Mouse (Mus musculus) frontal cortex, postnatal 10 days (tissue): ENCODE data around the gene Gm20388.

ENCODE experiments used
- DNase-seq, 2 experiments: peaks; one replicate each; pipeline ENCODE4 v3.0.0; 2022; ENCODE audit warnings: low spot score in 2 of 2, mixed read lengths in 1 of 2

Gm20388 gene

GRCm38 (mm10) chr8:121875517-121875916 lies 1964.9 kb downstream of the Gm20388 start:
- no peak for DNase-seq

- no peak for DNase-seq
Measured at GRCm38 (mm10) chr8:121877212-121877611, 1966.6 kb downstream of the Gm20388 start.

- DNase-seq: no peak
Measured at GRCm38 (mm10) chr8:121877828-121878480, 1967.3 kb downstream of the Gm20388 start.

GRCm38 (mm10) chr8:121879712-121880111 lies 1969.1 kb downstream of the Gm20388 start:
- DNase-seq: no peak

- DNase-seq: no peak
Measured at GRCm38 (mm10) chr8:121880818-121881217, 1970.2 kb downstream of the Gm20388 start.

- no peak for DNase-seq
Measured at GRCm38 (mm10) chr8:121881921-121882320, 1971.3 kb downstream of the Gm20388 start.

GRCm38 (mm10) chr8:121884181-121884580 lies 1973.5 kb downstream of the Gm20388 start:
- no peak for DNase-seq

- no peak for DNase-seq
Measured at GRCm38 (mm10) chr8:121885001-121885400, 1974.4 kb downstream of the Gm20388 start.

- no peak for DNase-seq
Measured at GRCm38 (mm10) chr8:121885433-121885832, 1974.8 kb downstream of the Gm20388 start.

GRCm38 (mm10) chr8:121887547-121887946 lies 1976.9 kb downstream of the Gm20388 start:
- DNase-seq: no peak

- DNase-seq: no peak
Measured at GRCm38 (mm10) chr8:121889317-121889716, 1978.7 kb downstream of the Gm20388 start.

- DNase-seq: no peak
Measured at GRCm38 (mm10) chr8:121889810-121890785, 1979.5 kb downstream of the Gm20388 start.

- DNase-seq: no peak
Measured at GRCm38 (mm10) chr8:121892875-121893274, 1982.2 kb downstream of the Gm20388 start.

- no peak for DNase-seq
Measured at GRCm38 (mm10) chr8:121895910-121896309, 1985.3 kb downstream of the Gm20388 start.

GRCm38 (mm10) chr8:121896476-121897145 lies 1986.0 kb downstream of the Gm20388 start:
- DNase-seq: no peak

GRCm38 (mm10) chr8:121897205-121897604 lies 1986.6 kb downstream of the Gm20388 start:
- no peak for DNase-seq

GRCm38 (mm10) chr8:121897871-121898381 lies 1987.3 kb downstream of the Gm20388 start:
- DNase-seq: peak in 1 of 2 experiments; percentile 41

- peak; percentile 54 to 76 for DNase-seq
Measured at GRCm38 (mm10) chr8:121898401-121898931, 1987.8 kb downstream of the Gm20388 start.

GRCm38 (mm10) chr8:121899180-121900044 lies 1988.8 kb downstream of the Gm20388 start:
- DNase-seq: no peak

GRCm38 (mm10) chr8:121901498-121902236 lies 1991.0 kb downstream of the Gm20388 start:
- DNase-seq: no peak
